Mouse (Mus musculus) spleen, postnatal 4 days (tissue): Measurements from ENCODE around the gene Cdiptos.
A peak's percentile ranks its signal among the peaks of the same experiment; 100 is the strongest.

ENCODE experiments used
- DNase-seq, 2 experiments: peaks; one replicate each; pipeline ENCODE4 v3.0.0; 2022; ENCODE audit warnings: low spot score in 2 of 2

Gene Cdiptos

GRCm38 (mm10) chr7:126976878-126977459 is 1.1 kb upstream of the Cdiptos start:
- no peak for DNase-seq

- no peak for DNase-seq
These were observed 177 bp downstream of the Cdiptos start, which contains the start of gene Cdipt for GRCm38 (mm10) chr7:126975893-126975949. Gene Cdipt (plus strand): TSS chr7:126975914.

- no peak for DNase-seq
These were observed 405 bp downstream of the Cdiptos start for GRCm38 (mm10) chr7:126975493-126975892.

GRCm38 (mm10) chr7:126967361-126967760 is 8.5 kb downstream of the Cdiptos start:
- no peak for DNase-seq

- DNase-seq = no peak
These were observed 10.3 kb downstream of the Cdiptos start for GRCm38 (mm10) chr7:126965568-126965967.

GRCm38 (mm10) chr7:126963548-126964286 is 12.2 kb downstream of the Cdiptos start:
- DNase-seq = no peak

- no peak for DNase-seq
These were observed 13.9 kb downstream of the Cdiptos start for GRCm38 (mm10) chr7:126961965-126962364.

GRCm38 (mm10) chr7:126961095-126961494 is 14.8 kb downstream of the Cdiptos start:
- no peak for DNase-seq

GRCm38 (mm10) chr7:126959780-126960179 is 16.1 kb downstream of the Cdiptos start:
- no peak for DNase-seq

GRCm38 (mm10) chr7:126955125-126955524 is 20.8 kb downstream of the Cdiptos start:
- DNase-seq = no peak

- no peak for DNase-seq
These were observed 23.3 kb downstream of the Cdiptos start for GRCm38 (mm10) chr7:126952646-126953045.

- no peak for DNase-seq
These were observed 24.2 kb downstream of the Cdiptos start for GRCm38 (mm10) chr7:126951741-126952140.

- no peak for DNase-seq
These were observed 25.0 kb downstream of the Cdiptos start for GRCm38 (mm10) chr7:126950647-126951615.

GRCm38 (mm10) chr7:126949793-126950646 is 25.9 kb downstream of the Cdiptos start, which contains the start of gene Sez6l2:
Gene Sez6l2 (plus strand): TSS chr7:126950563.
- peak; percentile 92 to 99 for DNase-seq

GRCm38 (mm10) chr7:126949403-126949792 is 26.5 kb downstream of the Cdiptos start, which contains the start of gene Asphd1:
Gene Asphd1 (minus strand): TSS chr7:126949582.
- no peak for DNase-seq

- DNase-seq = peak in 1 of 2 experiments; percentile 63
These were observed 27.3 kb downstream of the Cdiptos start for GRCm38 (mm10) chr7:126948626-126949025.

GRCm38 (mm10) chr7:126946530-126946929 is 29.4 kb downstream of the Cdiptos start:
- DNase-seq = peak in 1 of 2 experiments; percentile 74

- no peak for DNase-seq
These were observed 34.1 kb downstream of the Cdiptos start for GRCm38 (mm10) chr7:126941801-126942200.

GRCm38 (mm10) chr7:126941171-126941570 is 34.7 kb downstream of the Cdiptos start:
- no peak for DNase-seq

GRCm38 (mm10) chr7:126932652-126933051 is 43.2 kb downstream of the Cdiptos start:
- no peak for DNase-seq

- DNase-seq = no peak
These were observed 46.9 kb downstream of the Cdiptos start for GRCm38 (mm10) chr7:126929046-126929445.
